Mouse (Mus musculus) left cerebral cortex, adult 2 months (tissue): ENCODE measurements around the gene Tubb2a. TPM values are rescaled to one million over a fixed set of nuclear protein-coding genes. Genes with fewer than 3 reads are reported as not detected.

Source experiments
- DNase-seq, 2 experiments: peaks; one replicate each; pipeline ENCODE4 v3.0.0; 2021 to 2022; ENCODE audit warnings: low spot score in 2 of 2, mixed read lengths in 1 of 2; ENCODE audit errors: extremely low spot score in 1 of 2
- H3K27ac ChIP-seq: fragments of 200-600 bp; 2 replicates; pipeline ENCODE4 v1.8.1; 2022
- H3K4me3 ChIP-seq: fragments of 200-600 bp; 2 replicates; pipeline ENCODE4 v1.8.1; 2022
- CTCF ChIP-seq: fragments of 200-600 bp; IDR thresholded peaks from 2 replicates; pipeline ENCODE4 v1.8.1; 2022; ENCODE audit warnings: antibody characterized with exemption, mild to moderate bottlenecking, moderate library complexity
- intact Hi-C: fragments of 180-260 bp; cut with DNase I; formaldehyde crosslinking; loops from one replicate; pipeline ENCODE4 v1.15.1; 2025
- total RNA-seq, 2 experiments: library from RNA; stranded (reverse); gene quantifications; 2 replicates each; pipeline ENCODE4 v1.2.3; 2021

Gene Tubb2a
- total RNA-seq, 2 experiments from 2014 or later, result 768 to 774 TPM

- H3K27ac ChIP-seq, result no peak overlapping the region
- intact Hi-C loops, result loop anchor here (1.0 to 10.0 kb wide), 3 partner anchors 110 to 592 kb away; partner anchors contain the start of gene Slc22a23
- no peak overlapping the region for H3K4me3 ChIP-seq
- DNase-seq, result no peak
- TF ChIP-seq CTCF, result no peak
Measured at GRCm38 (mm10) chr13:34045511-34046249, 32.1 kb downstream of the Tubb2a start.

- no peak for DNase-seq
- no peak for TF ChIP-seq CTCF
- H3K4me3 ChIP-seq, result no peak overlapping the region
- H3K27ac ChIP-seq, result no peak overlapping the region
- intact Hi-C loops, result loop anchor here (10.0 kb wide), 1 partner anchor 301 kb away; the partner anchor contains the start of gene Slc22a23
Measured at GRCm38 (mm10) chr13:34043716-34044393, 34.0 kb downstream of the Tubb2a start.

- Histone ChIP-seq H3K27ac (no peak overlapping the region), H3K4me3 (no peak overlapping the region)
- intact Hi-C loops, result loop anchor here (10.0 kb wide), 1 partner anchor 305 kb away; the partner anchor contains the start of gene Slc22a23
- TF ChIP-seq CTCF, result no peak
- DNase-seq, result no peak
Measured at GRCm38 (mm10) chr13:34040091-34040490, 37.7 kb downstream of the Tubb2a start.

DNA sequence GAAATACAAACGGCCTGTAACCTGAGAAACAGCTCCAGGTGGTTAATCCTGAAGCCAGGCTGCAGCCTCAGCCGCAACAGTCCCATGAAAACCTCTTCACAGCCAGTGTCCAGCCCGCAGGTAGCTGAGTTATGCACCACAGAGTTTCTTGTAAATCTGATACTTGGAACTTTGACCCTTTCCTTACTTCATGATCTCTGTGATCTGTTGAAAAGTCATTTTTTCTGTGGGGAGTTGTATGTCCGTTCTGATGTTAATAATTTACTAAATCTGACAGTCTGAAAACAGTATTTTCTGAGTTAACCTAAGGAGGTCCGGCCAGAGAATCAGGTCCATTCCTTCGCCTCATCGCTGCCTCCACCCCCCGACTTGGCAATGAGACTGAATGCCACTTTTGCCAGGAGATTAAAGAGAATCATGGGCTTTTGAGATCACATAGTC lies 38.9 kb downstream of the Tubb2a start:
- no peak overlapping the region for H3K27ac ChIP-seq
- peak overlapping the region; percentile 81 for H3K4me3 ChIP-seq
- no peak for TF ChIP-seq CTCF
- intact Hi-C loops, result loop anchor here (10.0 kb wide), 1 partner anchor 836 kb away; the partner anchor contains the start of gene Prpf4b
- no peak for DNase-seq

GRCm38 (mm10) chr13:34038056-34038432 lies 39.8 kb downstream of the Tubb2a start:
- Histone ChIP-seq H3K4me3 (peak overlapping the region; percentile 81), H3K27ac (peak overlapping the region; percentile 91)
- DNase-seq, result no peak
- intact Hi-C loops, result loop anchor here (10.0 kb wide), 1 partner anchor 837 kb away; the partner anchor contains the start of gene Prpf4b
- TF ChIP-seq CTCF, result no peak

DNA sequence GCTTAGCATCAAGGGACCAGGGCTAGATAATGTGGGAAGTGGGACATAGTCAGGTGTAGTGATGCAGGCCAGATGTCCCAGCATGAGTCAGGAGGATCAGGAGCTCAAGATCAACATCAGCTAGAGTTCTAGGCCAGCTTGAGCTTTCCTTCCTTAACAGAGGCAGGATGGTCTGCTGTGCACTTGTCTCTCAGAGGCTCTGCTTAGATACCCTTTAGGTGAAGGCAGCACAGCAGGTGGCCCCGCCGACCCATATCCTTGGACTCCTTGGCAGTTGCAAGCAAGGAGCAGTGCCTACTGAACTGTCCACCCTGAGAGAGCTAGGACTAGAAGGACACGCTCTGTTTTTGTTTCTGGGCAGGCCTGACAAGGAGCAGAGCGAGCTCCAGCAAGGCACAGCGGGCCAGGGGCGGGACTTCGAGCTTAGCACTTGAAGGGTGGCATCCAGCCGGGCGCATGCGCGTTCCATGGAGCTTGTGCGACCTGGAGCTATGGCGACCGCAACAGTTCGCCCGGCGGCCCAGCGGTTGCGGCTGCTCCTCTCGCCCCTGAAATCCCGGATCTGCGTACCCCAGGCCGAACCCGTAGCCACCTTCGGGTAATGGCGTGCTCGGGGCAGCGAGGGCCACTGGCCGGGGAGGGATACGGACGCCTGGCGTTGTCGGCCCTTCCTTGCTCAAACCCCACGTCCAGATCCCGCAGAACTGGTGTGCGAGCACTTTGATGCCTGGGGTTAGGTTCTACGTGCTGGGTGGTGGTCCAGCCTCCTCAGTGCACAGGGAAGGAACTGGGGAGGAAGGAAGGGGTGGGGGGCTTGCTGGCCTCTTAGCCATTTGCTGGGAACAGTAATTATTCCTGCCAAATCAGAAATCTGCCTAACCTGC lies 40.4 kb downstream of the Tubb2a start, which contains the start of gene Bphl:
Gene Bphl (plus strand): TSS at position 426 of the 884 bp plus-strand sequence.
- intact Hi-C loops, result loop anchor here (10.0 kb wide), 1 partner anchor 837 kb away; the partner anchor contains the start of gene Prpf4b
- peak; percentile 90 to 92 for DNase-seq
- TF ChIP-seq CTCF, result no peak
- Histone ChIP-seq H3K27ac (peak within 1 kb of the TSS; percentile 91), H3K4me3 (peak within 1 kb of the TSS; percentile 81)

- Histone ChIP-seq H3K27ac (peak overlapping the region; percentile 91), H3K4me3 (no peak overlapping the region)
- intact Hi-C loops, result loop anchor here (10.0 kb wide), 1 partner anchor 838 kb away; the partner anchor contains the start of gene Prpf4b
- no peak for TF ChIP-seq CTCF
- DNase-seq, result no peak
Measured at GRCm38 (mm10) chr13:34036726-34037125, 41.1 kb downstream of the Tubb2a start.

DNA sequence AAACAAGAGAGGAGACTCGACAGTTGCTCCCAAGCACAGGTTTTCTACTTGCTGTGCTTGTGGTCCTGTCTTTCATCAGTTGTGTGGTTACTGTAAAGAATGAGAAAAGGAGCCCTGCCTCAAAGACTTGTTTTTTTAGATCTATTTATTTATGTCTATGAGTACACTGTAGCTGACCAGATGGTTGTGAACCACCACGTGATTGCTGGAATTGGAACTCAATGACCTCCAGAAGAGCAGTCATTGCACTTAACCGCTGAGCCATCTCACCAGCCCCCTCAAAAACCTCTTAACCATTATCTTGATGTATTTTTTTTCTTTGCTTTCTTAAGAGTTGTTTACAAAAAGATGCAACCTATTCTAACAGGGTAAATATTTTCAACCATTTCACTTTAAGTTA lies 42.4 kb downstream of the Tubb2a start:
- no peak overlapping the region for H3K4me3 ChIP-seq
- intact Hi-C loops, result loop anchor here (10.0 kb wide), 1 partner anchor 839 kb away; the partner anchor contains the start of gene Prpf4b
- DNase-seq, result no peak
- no peak overlapping the region for H3K27ac ChIP-seq
- no peak for TF ChIP-seq CTCF

DNA sequence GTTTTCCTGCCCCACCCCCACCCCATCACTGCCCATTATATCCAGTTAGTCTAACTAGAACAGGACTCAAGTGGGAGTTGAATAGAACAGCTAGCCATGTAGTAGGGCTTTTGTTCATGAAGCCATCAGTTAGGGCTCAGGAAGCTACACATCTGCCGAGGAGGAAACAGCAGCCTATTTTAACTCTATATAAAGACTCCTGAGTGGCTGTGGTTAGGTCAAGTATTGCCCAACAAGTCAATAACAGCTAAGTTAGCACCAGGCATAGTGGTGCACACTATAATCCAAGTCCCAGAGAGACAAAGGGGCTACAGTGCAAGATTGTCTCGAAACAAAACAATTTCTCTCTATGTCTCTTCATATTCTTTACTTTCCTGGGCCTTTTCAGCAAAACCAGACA lies 45.8 kb downstream of the Tubb2a start:
- no peak overlapping the region for H3K4me3 ChIP-seq
- intact Hi-C loops, result loop anchor here (10.0 kb wide), 1 partner anchor 843 kb away; the partner anchor contains the start of gene Prpf4b
- TF ChIP-seq CTCF, result no peak
- H3K27ac ChIP-seq, result no peak overlapping the region
- no peak for DNase-seq

Other genes starting within 250 kb of the Tubb2a start
- gene Serpinb6e, start 234.6 kb downstream of the Tubb2a start, total RNA-seq, result not detected
- gene Serpinb6c, start 172.3 kb downstream of the Tubb2a start, total RNA-seq, result under 1 TPM; 0.37 to 0.70 TPM
- 1 to 10 TPM; 5.0 to 7.6 TPM for gene Nqo2, start 113.3 kb downstream of the Tubb2a start, total RNA-seq
- 1 to 10 TPM; 5.8 to 6.9 TPM for gene Ripk1, start 75.6 kb downstream of the Tubb2a start, total RNA-seq
- 10 to 100 TPM; 31.9 to 37.3 TPM for gene Serpinb6a, start 75.2 kb downstream of the Tubb2a start, total RNA-seq
- 10 to 100 TPM; 41.8 to 45.8 TPM for gene Bphl, start 40.4 kb downstream of the Tubb2a start, total RNA-seq
- 100 to 1,000 TPM; 153 to 177 TPM for gene Tubb2b, start 52.5 kb upstream of the Tubb2a start, total RNA-seq
- 10 to 100 TPM; 19.4 to 20.6 TPM for gene Psmg4, start 85.0 kb upstream of the Tubb2a start, total RNA-seq